Comparison of ENCODE assay signal across 28 mouse cellular contexts in the genomic region with DNA sequence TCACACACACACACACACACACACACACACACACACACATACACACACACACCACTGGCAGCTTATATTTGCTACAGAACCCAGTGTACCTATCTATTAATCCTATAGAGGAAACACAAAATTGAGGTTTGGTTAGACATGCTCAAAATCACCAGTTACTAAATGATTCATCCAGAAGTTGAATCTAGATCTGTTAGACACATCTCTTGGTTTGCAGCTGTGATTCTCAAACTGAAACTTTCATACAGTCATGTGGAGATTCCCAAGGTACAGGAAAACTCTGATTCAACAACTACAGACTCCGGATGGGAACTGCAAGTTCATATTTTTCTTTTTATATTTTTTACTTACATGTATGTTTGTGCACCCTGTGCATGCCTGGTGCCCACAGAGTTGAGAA.
"Had no signal": no experiment of that assay in that cellular context is flagged by ENCODE, and none has a peak within 500 bp of the region (broad histone marks: within the 10 kb centered on the region; RNA-seq: fewer than 3 reads in every experiment).

No protein-coding gene starts in this region.

- H3K9me3 ChIP-seq: heart, embryonic 10.5 days; hindbrain, embryonic 10.5 days; hindbrain, embryonic 13.5 days; hindbrain, embryonic 15.5 days; intestine, embryonic 15.5 days; kidney, embryonic 15.5 days; limb, embryonic 13.5 days; limb, embryonic 15.5 days; liver, embryonic 12.5 days had no signal

- DNase-seq: gastrocnemius, adult 2 months; gastrocnemius, postnatal 10 days; gastrocnemius, postnatal 25 days; heart, adult 18-20 months; heart, postnatal 10 days; heart, postnatal 4 days; kidney, adult 2 months; kidney, adult 9 months; kidney, postnatal 14 days; kidney, postnatal 36 days; layer of hippocampus, adult 9-11 months; layer of hippocampus, postnatal 36 days; left cerebral cortex, postnatal 4 days had no signal

- H3K27ac ChIP-seq: gastrocnemius, adult 2 months; heart, embryonic 10.5 days; hindbrain, embryonic 10.5 days; hindbrain, embryonic 13.5 days; hindbrain, embryonic 15.5 days; hindbrain, postnatal 0 days; intestine, embryonic 15.5 days; kidney, embryonic 15.5 days; kidney, postnatal 0 days; limb, embryonic 13.5 days; limb, embryonic 15.5 days; liver, embryonic 12.5 days; liver, embryonic 14.5 days had no signal

- H3K9ac ChIP-seq: heart, embryonic 12.5 days; hindbrain, embryonic 13.5 days; hindbrain, embryonic 15.5 days; intestine, embryonic 15.5 days; kidney, embryonic 15.5 days; limb, embryonic 13.5 days; limb, embryonic 15.5 days; liver, embryonic 12.5 days; liver, embryonic 14.5 days had no signal

- H3K4me3 ChIP-seq: gastrocnemius, adult 2 months; heart, embryonic 10.5 days; heart, embryonic 12.5 days; hindbrain, embryonic 10.5 days; hindbrain, embryonic 13.5 days; hindbrain, embryonic 15.5 days; intestine, embryonic 15.5 days; kidney, embryonic 15.5 days; limb, embryonic 13.5 days; limb, embryonic 15.5 days; liver, embryonic 12.5 days had no signal

- ATAC-seq: hindbrain, postnatal 0 days; inflammation-experienced regulatory T-cells, adult 6 months; intestine, embryonic 15.5 days; intestine, postnatal 0 days; liver, embryonic 12.5 days had no signal

- H3K27me3 ChIP-seq: heart, embryonic 12.5 days; hindbrain, embryonic 13.5 days; hindbrain, embryonic 15.5 days; intestine, embryonic 15.5 days; kidney, embryonic 15.5 days; limb, embryonic 13.5 days; limb, embryonic 15.5 days; liver, embryonic 12.5 days had no signal

- H3K4me1 ChIP-seq: hindbrain, embryonic 13.5 days; hindbrain, embryonic 15.5 days had no signal

- H3K4me2 ChIP-seq: heart, embryonic 12.5 days; hindbrain, embryonic 13.5 days; hindbrain, embryonic 15.5 days; intestine, embryonic 15.5 days; kidney, embryonic 15.5 days; limb, embryonic 13.5 days; limb, embryonic 15.5 days; liver, embryonic 12.5 days had no signal

- H3K36me3 ChIP-seq: heart, embryonic 10.5 days; heart, embryonic 12.5 days; hindbrain, embryonic 10.5 days; hindbrain, embryonic 13.5 days; hindbrain, embryonic 15.5 days; intestine, embryonic 15.5 days; kidney, embryonic 15.5 days; limb, embryonic 13.5 days; limb, embryonic 15.5 days; liver, embryonic 12.5 days had no signal
